8 mouse cellular contexts compared by ENCODE assay signal in the genomic region with DNA sequence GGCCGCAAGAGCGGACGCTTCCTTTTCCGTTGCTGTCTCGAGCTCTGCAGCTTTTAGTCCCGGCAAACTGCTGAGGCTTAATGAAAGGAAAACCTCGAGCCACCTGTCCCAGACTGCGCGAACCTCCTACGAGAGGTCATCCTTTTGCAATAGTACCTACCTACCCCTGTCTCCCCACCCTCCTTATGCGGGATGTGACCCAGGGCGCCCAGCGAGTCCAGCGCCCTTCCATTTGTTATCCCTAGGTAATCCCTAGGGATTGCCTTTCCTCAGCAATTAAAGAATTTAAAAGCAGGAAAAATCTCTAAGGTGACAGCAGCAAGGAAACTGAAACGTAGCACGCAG. TPM values are rescaled to one million over a fixed set of nuclear protein-coding genes. Genes with fewer than 3 reads are reported as not detected.
A peak's percentile ranks its signal among the peaks of the same experiment; 100 is the strongest.
DNase-seq lines count a peak whose midpoint lies in the region; ATAC-seq and TF ChIP-seq lines count a peak whose summit lies in the region.

No protein-coding gene starts in this region.

- H3K9me3 ChIP-seq in liver, embryonic 16.5 days (replicated peaks; ENCODE audit: control insufficient read depth, low read length), result no peaks in the 10 kb centered on the region

- no peaks in the 10 kb centered on the region for H3K27me3 ChIP-seq in testis, adult 2 months (ENCODE audit: control insufficient read depth, insufficient read depth, low read length)
- H3K27me3 ChIP-seq in liver, embryonic 16.5 days (ENCODE audit: control insufficient read depth, insufficient read depth, low read depth, low read length), result no peaks in the 10 kb centered on the region

- peak overlapping the region; percentile 69 for H3K27ac ChIP-seq in testis, adult 2 months (ENCODE audit: control insufficient read depth, insufficient read depth, low read depth, low read length)
- H3K27ac ChIP-seq in liver, embryonic 16.5 days (ENCODE audit: low read length), result no peak overlapping the region

- peak overlapping the region; percentile 88 for H3K4me3 ChIP-seq in testis, adult 2 months (ENCODE audit: control insufficient read depth, low read depth, low read length)
- H3K4me3 ChIP-seq in liver, embryonic 16.5 days (ENCODE audit: low read depth, low read length), result peak overlapping the region; percentile 58

- no peak for TF ChIP-seq POLR2A in testis, adult 2 months (IDR thresholded peaks at IDR 0.05; ENCODE audit: control insufficient read depth, low read depth, low read length)

- no peak for DNase-seq in frontal cortex, postnatal 36 days (ENCODE audit: low spot score in 2 of 2)
- DNase-seq in testis, postnatal 10 days (ENCODE audit: low spot score), result no peak
- no peak for DNase-seq in ovary, postnatal 14 days (ENCODE audit: low spot score)
- DNase-seq in frontal cortex, adult 2 months (ENCODE audit: extremely low spot score in 1 of 2, low spot score in 1 of 2), result no peak
- no peak for DNase-seq in cerebellum, postnatal 10 days

- H3K9ac ChIP-seq in liver, embryonic 16.5 days (ENCODE audit: low read depth, low read length), result no peak overlapping the region

- H3K4me2 ChIP-seq in liver, embryonic 16.5 days (ENCODE audit: low read depth, low read length), result peak overlapping the region; percentile 75

- peak; percentile 66 for ATAC-seq in frontal cortex, adult (ENCODE audit: low TSS enrichment)
- ATAC-seq in liver, embryonic 16.5 days (ENCODE audit: low read depth), result no peak

- no peaks in the 10 kb centered on the region for H3K36me3 ChIP-seq in testis, adult 2 months (ENCODE audit: control insufficient read depth, insufficient read depth, low read length)
- no peaks in the 10 kb centered on the region; the same call in 1 of the 2 replicates for H3K36me3 ChIP-seq in liver, embryonic 16.5 days (ENCODE audit: control insufficient read depth, insufficient read depth)

- WGBS in liver, embryonic 16.5 days (ENCODE audit: insufficient replicate concordance), result under 1% methylated on average over 16 of the region's 16 CpGs

- no peak for TF ChIP-seq CTCF in testis, adult 2 months (IDR thresholded peaks at IDR 0.05; ENCODE audit: control insufficient read depth, insufficient read depth, insufficient replicate concordance, low read depth, low read length)

- H3K4me1 ChIP-seq in testis, adult 2 months (ENCODE audit: control insufficient read depth, insufficient read depth, low read length), result peaks cover 6% of the 10 kb centered on the region
- H3K4me1 ChIP-seq in liver, embryonic 16.5 days (ENCODE audit: control insufficient read depth, low read depth, low read length), result peaks cover 2% of the 10 kb centered on the region

RNA-seq across cellular contexts. Expression of a gene that starts 0.3 kb away (rescaled TPM):
- polyA plus RNA-seq in testis, adult 2 months (2012; rRNA removed), result 7.6 and 9.0 TPM in 2 replicates
- 0.40 and 0.58 TPM in 2 replicates for polyA plus RNA-seq in liver, embryonic 16.5 days (2015; fragmentation: Nextera tagmentation; extraction: Ambion mirVana)
- polyA plus RNA-seq in frontal cortex, adult 2 months (2012; rRNA removed), result 17.8 and 22.7 TPM in 2 replicates

RNA-seq across cellular contexts. Expression of a gene that starts 15.0 kb away (rescaled TPM):
- polyA plus RNA-seq in testis, adult 2 months (2012; rRNA removed), result 2.0 and 3.0 TPM in 2 replicates
- polyA plus RNA-seq in liver, embryonic 16.5 days (2015; fragmentation: Nextera tagmentation; extraction: Ambion mirVana), result 1.7 and 2.3 TPM in 2 replicates
- polyA plus RNA-seq in frontal cortex, adult 2 months (2012; rRNA removed), result 19.2 and 24.5 TPM in 2 replicates

RNA-seq across cellular contexts. Expression of a gene that starts 30.9 kb away (rescaled TPM):
- 33.3 and 34.2 TPM in 2 replicates for polyA plus RNA-seq in testis, adult 2 months (2012; rRNA removed)
- 12.0 and 12.7 TPM in 2 replicates for polyA plus RNA-seq in liver, embryonic 16.5 days (2015; fragmentation: Nextera tagmentation; extraction: Ambion mirVana)
- 8.8 and 10.4 TPM in 2 replicates for polyA plus RNA-seq in frontal cortex, adult 2 months (2012; rRNA removed)
